Mouse (Mus musculus) heart, adult 2 months (tissue): ENCODE results near the gene BC067074.

Experiments
- CTCF ChIP-seq: fragments of 200-600 bp; IDR thresholded peaks from 2 replicates; pipeline ENCODE4 v1.8.1; 2022; ENCODE audit warnings: antibody characterized with exemption, mild to moderate bottlenecking, moderate library complexity
- POLR2A ChIP-seq: fragments of 200-500 bp; IDR thresholded peaks from 2 replicates; pipeline ENCODE4 v1.6.1; 2011; ENCODE audit warnings: mild to moderate bottlenecking, low read depth, low read length, control low read depth; ENCODE audit not compliant: insufficient read depth

- TF ChIP-seq CTCF (no peak), POLR2A (no peak)
Observed at GRCm38 (mm10) chr13:113293707-113294432, 911 bp downstream of the BC067074 start.
